Mouse (Mus musculus): ENCODE results near the gene Tnp2. TPM values are rescaled to one million over a fixed set of nuclear protein-coding genes. Genes with fewer than 3 reads are reported as not detected.
A peak's percentile ranks its signal among the peaks of the same experiment; 100 is the strongest.

Tnp2 gene
- total RNA-seq, 2 experiments from 2014 or later: not detected

- peak; percentile 71 for DNase-seq
These were observed 19.6 kb downstream of the Tnp2 start for GRCm38 (mm10) chr16:10768821-10769220.

- DNase-seq: peak; percentile 85
These were observed 21.3 kb downstream of the Tnp2 start for GRCm38 (mm10) chr16:10767158-10767557.

GRCm38 (mm10) chr16:10764323-10764722 lies 24.1 kb downstream of the Tnp2 start:
- no peak for DNase-seq

DNA sequence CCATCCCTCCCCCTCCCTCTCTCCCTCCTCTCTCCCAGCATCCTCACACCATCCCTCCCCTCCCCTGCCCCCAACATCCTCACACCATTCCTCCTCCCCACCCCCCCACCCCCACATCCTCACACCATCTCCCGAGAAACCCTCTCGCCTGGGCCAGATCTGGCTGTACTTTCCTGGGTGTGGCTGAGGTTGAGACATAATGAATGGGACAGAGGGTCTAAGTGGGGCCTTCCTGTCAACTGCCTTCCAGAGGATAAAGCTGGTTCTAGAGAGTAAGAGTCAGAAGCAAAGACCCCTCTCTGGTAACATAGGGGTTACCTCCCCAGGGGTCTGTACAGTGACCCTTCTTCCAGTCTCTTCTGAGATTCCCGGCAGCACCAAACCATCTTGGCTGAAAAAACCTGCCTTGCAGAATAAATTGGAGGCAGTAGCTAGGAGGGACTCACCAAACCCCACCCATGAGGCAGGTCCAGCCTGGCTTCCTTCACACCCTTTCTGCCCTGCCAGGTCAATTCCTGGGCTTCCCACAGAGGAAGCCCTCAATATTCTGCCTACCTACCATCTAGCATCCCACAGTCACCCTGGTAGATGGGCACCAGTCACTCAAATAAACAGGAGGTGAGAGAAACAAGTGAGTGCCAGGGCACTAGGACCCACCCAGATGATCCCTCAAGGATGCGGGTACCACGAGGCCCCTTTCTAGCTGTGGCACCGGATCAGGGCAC lies 24.8 kb downstream of the Tnp2 start:
- DNase-seq: no peak

GRCm38 (mm10) chr16:10762569-10763180 lies 25.8 kb downstream of the Tnp2 start:
- no peak for DNase-seq

DNA sequence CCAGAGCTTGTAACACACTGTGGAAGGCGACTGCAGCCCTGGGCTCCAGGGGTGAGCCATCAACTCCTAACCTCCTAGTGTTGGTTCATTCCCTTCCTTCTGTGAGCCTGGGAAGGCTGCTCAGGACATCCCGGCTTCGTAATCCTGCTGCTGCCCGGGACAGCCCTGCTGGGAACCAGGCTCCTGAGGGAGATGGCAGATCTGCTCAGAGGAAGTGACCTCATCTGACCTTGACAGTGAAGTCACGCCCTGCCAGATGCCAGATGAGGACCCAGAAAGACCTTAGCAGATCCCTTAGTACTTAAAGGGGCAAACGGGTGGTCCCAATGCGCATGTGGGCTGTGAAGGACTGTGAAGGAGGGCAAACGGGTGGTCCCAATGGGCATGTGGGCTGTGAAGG lies 27.3 kb downstream of the Tnp2 start:
- DNase-seq: no peak

GRCm38 (mm10) chr16:10756168-10756567 lies 32.3 kb downstream of the Tnp2 start:
- DNase-seq: no peak

DNA sequence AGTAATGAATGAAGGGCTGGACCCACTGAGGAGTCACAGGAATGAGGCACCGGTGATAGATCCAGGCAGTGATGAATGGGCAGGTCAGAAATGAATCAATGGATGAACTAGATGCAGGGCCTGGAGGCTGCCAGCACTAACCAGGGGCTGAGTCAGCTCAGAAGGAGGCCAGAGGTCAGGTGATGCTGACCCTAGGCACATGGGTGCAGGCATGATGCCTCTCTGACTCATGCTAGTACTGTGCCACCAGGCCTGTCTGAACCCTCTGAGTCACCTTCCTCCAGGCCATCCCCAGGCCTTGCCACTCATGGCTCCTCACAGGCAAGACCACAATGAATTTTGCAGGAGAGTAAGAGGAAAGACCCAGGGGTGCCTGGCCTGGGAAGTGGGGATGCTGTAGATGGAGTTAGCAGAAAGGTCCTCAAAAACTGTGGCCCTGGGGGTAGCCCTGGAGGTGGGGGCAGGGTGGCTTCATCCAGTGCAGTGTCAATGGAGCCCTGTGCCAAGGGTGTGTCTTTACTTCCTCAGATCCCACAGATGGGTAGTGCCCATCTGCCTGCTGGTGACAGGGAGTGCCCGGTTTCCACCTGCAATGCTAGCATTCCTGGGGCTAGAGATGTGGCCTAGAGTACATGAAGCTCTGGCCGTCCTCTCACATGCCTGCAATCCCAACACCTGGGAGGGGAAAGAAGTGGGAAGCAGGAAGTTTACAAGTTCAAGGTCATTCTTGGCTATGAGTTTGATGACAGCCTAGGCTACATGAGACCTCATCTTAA lies 33.8 kb downstream of the Tnp2 start:
- DNase-seq: peak; percentile 73

DNA sequence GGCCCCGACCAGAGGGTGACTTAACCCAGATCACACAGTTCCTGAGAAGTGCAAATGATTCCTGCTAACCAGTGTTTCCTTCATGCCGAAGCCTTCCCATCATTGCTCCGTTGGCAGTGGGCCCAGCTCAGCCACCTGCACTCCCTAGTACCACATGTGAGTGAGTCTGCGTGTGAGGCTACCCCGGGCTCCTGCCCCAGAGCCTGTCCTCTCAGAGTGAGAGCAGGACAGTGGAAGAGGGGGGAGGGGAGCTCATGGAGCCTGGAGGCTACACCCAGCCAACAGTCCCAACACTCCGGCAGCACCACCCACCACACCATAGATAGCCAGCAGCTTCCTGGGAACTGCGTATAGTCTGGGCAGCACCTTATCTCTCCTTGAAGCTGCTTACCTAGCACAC lies 38.6 kb downstream of the Tnp2 start:
- no peak for DNase-seq

DNA sequence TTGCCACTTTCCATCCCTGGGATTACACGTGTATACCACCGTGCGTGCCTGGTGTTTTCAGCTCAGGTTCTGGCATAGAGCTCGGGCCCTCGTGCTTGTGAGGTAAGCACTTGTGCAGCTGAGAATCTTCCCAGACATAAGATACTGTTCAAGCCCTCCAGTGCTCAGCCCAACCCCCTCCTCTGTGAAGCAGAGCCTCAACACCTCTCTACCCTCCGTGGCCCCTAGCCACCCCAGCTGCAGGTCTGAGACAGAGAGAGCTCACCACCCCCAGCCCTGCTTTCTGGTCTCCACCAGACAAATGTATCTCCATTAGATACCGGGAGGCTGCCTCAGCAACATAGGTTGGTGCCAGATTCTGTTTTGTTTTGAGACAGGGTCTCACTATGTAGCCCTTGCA lies 39.2 kb downstream of the Tnp2 start:
- DNase-seq: no peak

DNA sequence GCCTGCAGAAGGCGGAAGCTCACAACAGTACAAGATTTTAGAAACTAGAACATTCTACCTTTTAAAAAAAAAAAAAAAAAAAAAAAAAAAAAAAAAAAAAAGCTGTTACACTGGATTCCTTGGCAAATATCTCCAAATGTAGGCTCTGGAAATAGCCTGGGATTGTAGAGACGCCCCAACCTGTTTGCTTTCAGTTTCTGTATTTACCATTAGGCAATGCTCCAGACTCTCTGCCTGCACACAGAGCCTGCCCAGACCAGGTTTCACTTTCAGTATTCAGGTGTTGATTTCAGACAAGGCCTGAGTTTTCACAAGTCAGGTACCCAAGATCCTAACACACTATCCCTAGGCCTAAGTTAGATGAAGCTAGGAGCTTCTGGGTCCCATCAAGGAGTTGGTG lies 47.4 kb downstream of the Tnp2 start:
- no peak for DNase-seq

DNA sequence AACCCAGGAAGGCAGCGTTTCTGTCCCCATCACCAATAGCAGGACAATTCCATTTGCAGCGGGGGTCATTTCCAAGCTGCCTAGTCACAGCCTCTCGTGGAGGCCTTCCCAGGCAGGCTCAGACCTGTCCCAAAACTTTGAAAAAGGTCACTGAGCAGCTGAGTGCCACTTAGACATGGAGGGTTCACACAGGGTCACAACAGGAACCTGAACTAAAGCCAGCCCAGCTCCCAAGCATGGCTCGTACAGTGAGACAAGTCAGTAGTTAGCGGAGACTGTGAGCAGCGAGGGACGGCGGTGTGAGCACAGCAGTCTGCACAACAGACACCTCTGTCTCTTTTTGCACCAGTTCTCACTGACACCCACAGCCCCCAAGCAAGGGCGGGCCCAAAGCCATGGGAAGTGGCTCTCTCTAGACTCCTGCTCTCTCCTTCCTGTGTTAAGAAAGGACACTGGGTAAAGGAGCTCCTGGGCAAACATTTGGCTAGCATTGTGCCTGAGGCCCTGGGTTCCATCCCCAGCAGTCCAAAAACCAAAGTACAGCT lies 48.5 kb downstream of the Tnp2 start:
- peak; percentile 35 for DNase-seq

DNA sequence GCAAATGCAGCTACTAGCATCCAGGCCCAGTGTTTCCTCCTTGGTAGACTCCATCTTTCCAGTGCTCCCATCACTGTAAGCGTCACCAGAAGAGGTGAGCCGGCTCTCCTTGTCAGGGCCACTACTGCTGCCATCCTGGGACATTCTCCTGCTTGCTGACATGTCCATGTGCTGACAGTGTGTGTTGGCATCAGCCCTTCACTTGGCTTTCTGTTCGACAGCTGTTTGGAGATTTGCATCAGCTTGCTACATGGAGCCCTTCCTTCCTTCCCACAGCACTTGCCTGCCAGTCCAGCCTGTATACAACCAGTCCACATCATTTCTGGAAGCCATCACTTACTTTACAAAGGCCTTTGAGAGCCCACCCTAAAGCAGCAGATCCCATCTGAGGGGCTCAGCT lies 49.6 kb downstream of the Tnp2 start:
- DNase-seq: no peak

Other genes starting within 250 kb of the Tnp2 start
- gene Dexi, start 245.6 kb downstream of the Tnp2 start, total RNA-seq (2021): 10 to 100 TPM; 16.3 to 18.0 TPM
- 10 to 100 TPM; 35.0 to 35.7 TPM for gene Clec16a, start 243.3 kb downstream of the Tnp2 start, total RNA-seq (2021)
- 1 to 10 TPM; 2.1 to 2.6 TPM for gene Socs1, start 3.1 kb downstream of the Tnp2 start, total RNA-seq (2021)
- gene Prm3, start 2.3 kb upstream of the Tnp2 start, total RNA-seq (2021): not detected
- gene Prm2, start 7.5 kb upstream of the Tnp2 start, total RNA-seq (2021): not detected
- gene Prm1, start 17.2 kb upstream of the Tnp2 start, total RNA-seq (2021): not detected
- gene Gm11172, start 24.3 kb upstream of the Tnp2 start, total RNA-seq (2021): not detected
- 1 to 10 TPM; 1.6 to 1.8 TPM for gene Rmi2, start 46.4 kb upstream of the Tnp2 start, total RNA-seq (2021)

Data from adrenal gland, postnatal 10 days (tissue).